Mouse (Mus musculus) right cerebral cortex, adult 2 months (tissue): ENCODE data around the gene Fezf1.

Experiments
- DNase-seq, 2 experiments: peaks; one replicate each; pipeline ENCODE4 v3.0.0; 2021 to 2022; ENCODE audit warnings: low spot score in 2 of 2

The Fezf1 gene

DNA sequence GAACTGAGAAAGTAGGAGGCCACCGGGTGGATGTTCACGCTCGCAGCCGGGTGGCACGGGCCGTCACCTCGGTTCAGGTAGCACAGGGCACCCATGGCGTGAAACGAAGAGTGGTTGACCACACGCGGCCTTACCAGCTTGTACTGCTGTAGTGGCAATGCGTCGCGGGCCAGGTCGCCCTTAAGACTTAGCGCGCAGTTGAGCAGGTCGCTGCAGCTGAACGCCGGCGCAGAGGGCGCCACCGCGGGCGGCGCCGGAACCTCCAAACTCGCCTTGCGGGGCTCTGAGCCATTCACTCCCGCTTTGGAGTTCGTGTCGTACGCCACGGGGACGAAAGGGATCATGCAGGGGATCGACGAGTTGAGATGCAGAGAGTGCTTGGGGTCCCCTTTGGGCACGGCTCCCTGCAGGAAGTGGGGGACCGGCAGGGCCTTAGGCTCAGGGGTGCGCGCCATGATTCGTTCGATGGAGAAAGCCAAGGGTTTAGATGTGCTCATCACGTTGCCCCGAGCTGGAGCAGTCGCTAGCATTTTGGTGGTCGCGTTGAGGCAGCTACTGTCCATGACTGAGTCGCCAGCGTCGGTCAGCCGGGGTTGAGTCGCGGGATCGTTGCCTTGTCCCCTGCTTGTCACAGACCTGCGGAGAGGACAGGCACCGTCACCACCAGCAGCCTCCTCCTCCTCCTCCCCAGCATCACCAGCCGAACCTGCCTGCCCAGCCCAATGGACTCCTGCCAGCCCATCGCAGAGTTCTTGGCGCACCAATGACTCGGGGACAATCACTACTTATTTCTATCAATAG is 450 bp downstream of the Fezf1 start:
- no peak for DNase-seq

DNA sequence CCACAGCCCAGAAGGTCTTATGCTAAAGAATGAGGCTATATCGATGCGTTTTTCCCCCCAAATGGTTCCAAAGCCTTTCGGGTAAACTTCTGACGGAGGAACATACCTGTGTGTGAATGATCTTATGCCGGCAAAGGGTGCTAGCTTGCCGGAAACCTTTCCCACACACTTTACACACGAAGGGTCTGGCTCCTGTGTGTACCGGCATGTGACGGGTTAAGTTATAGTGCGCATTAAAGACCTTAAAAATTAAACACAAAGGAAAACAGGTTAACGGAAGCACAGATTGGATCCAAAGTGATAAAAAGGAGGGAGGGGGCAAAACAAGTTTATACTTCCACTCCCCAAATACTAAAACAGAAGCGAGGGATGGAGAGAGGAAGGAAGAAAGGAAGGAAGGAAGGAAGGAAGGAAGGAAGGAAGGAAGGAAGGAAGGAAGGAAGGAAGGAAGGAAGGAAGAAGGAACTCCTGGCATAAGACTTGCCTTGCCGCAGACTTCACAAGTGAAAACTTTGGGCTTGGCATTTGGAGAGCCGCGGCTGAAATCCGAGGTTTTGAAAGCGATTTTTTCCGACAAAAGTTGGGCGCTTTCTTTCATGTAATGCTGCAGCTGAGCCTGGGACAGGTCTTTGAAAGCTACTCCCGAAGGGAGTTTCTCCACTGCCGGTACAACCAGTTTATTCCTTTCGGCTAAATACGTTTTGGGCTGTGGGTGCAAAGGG is 1.2 kb downstream of the Fezf1 start:
- DNase-seq = peak; percentile 5 to 8

DNA sequence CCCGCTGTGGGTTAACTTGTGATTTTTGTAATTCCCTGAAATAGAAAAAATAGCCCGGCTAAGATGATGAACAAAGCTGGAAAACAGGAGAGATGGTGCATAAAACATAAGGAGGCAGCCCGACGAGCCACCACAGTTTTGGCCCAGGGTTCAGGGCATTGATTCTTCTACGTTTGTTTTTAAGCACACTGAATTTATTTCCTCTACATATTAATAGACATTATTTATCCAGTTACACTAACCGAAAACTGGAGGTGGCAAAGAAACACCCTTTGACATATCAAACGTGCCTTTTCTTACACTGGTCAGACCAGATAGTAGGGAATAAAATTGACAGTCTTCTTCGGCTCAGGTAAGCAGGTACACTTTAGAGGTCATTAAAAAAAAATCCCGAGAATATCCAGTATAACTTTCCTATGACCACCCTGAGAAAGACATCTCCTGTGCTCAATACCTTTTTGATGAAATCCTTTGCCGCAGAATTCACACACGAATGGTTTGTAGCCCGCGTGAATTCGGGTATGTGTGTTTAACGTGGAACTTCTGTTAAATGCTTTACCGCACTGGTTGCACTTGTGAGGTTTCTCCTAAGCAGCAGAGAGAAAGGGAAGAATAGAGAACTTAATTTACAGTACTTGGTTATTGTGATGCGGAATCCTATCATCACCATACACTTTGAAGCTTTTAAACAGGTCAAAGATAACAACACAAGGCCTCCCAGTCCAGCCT is 1.9 kb downstream of the Fezf1 start:
- DNase-seq = no peak

DNA sequence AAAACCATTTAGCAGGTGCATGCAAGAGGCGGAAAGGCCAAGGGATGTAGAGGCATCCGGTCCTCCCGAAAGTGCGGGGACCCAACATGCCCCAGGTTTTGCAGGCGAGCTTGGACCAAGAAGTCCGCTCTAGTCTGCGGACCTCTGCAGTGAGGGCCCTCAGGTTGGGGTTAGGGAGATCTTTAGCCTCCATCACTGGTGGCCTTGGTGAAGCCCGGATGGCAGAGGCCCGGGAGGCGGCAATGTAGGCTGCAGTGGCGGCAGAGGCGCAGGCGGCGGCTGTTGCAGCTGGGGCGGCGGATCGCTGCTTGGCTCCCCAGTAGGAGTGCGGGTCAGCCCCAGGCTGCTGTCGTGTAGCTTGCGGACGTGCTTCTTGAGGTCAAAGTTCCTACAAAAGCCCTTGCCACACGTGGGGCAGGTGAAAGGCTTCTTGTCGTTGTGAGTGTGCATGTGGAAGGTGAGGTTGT is 2.6 kb downstream of the Fezf1 start:
- DNase-seq = no peak

DNA sequence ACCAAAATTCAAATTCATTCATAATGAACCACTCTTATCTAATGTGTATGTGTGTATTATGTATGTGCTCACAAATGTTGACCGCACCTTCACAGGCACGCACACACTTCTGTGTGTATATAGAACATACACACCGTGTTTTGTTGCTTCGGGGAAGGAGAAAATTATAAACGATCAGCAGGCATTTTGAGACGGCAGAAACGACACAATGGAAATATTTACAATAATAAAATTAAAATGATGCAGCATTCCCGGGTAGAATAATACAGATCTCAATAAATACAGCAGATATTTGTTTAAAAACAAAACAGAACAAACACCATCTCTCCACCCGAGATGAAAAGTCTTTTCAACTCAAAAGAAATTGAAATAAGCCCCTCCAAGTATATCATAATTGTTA is 3.0 kb downstream of the Fezf1 start:
- no peak for DNase-seq

DNA sequence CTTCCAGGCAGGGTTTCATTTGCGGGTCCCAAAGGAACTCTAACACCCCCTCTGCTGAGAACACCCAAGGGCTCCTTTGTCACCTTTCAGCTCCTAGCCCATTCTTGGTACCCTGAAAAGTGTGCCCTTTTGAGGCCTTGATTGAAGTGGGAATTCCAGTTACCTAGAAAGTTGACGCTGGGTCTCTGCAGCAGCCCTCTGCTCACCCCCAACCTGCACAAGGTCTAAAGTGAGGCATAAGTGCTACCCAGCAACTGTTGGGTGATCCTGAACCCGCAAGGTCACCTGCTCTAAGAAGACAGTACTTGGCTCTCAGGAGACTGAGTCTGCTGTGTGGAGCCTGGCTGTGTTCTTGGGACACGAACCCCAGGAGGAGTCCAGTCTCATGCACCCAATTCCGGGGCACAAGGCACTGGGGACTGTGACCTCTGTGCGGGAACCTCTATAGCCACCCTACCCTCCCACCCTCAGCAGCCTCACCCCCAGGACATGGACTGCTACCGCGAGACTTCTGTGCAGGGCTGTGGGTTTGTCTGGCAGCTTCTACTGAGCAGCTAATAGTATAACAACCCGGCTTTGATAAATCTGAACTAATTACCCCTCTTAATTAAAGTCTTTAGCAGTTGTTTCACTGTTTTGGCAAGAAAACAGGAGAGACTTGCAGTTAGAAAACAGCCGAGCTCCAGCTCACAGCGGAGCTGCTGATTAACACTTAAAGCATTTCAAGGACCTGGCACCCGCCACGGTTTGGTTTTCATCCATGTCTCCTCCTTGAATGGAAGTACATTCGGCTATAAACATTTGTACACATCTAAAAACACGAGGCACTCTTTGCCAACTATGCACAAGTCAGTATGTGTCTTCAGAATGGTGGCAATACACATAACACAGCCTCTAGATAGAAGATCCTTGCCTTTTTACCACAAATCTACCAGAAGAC is 4.1 kb downstream of the Fezf1 start:
- DNase-seq = peak in 1 of 2 experiments; percentile 11

DNA sequence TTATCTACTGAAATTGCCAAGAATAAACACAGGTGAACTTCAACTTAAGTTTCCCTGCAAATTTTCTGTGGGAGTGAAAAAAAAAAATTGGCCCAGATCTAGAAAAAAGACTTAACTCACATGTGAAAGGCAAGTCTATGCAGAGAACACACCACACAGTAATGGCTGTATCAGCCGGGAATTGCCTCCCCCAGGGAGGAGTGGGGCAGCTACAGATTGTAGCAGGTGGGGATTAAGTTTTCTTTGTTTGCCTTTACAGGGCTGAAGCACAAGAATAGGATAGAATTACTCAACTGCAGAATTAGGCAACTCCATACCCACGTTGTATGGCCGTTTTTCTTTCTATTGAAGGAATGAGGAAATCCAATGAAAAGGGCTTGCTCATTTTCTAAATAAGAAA is 36.7 kb downstream of the Fezf1 start:
- DNase-seq = no peak

DNA sequence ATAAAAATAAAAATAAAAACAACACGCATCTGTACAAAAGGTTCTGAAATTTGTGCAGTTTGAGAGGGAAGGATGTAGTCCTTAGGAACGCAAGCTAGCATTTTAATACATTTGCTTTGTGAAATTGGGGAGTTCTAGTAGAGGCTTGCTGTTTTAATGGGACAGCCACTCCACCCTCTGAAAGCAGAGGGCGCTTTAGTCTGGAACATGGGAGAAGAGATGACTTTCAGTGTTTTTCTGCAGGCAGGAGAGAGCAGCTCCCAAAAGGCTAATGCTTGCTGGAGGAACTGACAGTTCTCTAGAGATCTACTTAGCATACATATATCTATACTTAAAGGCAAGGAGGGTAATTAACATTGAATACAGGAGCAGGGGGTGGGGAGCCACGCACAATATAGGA is 40.4 kb downstream of the Fezf1 start:
- DNase-seq = no peak

DNA sequence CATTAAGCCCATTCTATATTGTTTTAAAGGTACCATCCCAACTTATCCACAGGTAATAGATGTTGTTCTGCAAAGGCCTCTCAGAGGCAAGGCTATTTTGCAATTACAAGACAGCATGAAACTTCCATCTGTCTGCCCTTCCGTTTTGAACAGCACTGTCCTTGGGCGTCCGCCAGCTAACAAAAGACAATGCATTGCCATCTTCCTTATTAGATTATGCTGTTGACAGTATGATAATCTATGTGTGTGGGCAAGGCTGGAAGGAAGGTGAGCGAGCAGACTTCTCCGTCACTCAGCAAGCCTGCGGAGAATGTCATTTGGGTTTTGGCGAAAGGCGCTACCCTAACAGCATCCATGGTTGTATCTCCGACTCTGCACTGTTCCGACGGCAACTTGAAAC is 45.5 kb downstream of the Fezf1 start:
- DNase-seq = no peak
